Mouse (Mus musculus) G1E (cell line): ENCODE measurements around the gene Rnf225.

Experiments
- CTCF ChIP-seq: IDR thresholded peaks from 2 replicates; pipeline ENCODE4 v1.5.1; 2012; ENCODE audit warnings: low read depth, low read length, inconsistent platforms, mixed read lengths
- GATA1 ChIP-seq: IDR thresholded peaks from 2 replicates; pipeline ENCODE4 v1.6.1; 2012; ENCODE audit warnings: borderline replicate concordance, low read length, inconsistent platforms, mixed read lengths

- TF ChIP-seq CTCF: no peak
- no peak for TF ChIP-seq GATA1
Observed at GRCm38 (mm10) chr7:12970906-12971305, 43.7 kb downstream of the Rnf225 start.
